Mouse (Mus musculus): ENCODE data around the gene Kcnip3. TPM values are rescaled to one million over a fixed set of nuclear protein-coding genes. Genes with fewer than 3 reads are reported as not detected.

Gene Kcnip3
- total and polyA plus RNA-seq, 3 experiments: 0.22 TPM; not detected in 2

- no peak for DNase-seq (ENCODE audit: low read depth, low spot score)
- no peak overlapping the region for H3K4me3 ChIP-seq (ENCODE audit: control insufficient read depth in 1 of 2, insufficient read depth in 1 of 2, low read depth in 2 of 2, low read length in 2 of 2)
- H3K79me2 ChIP-seq (ENCODE audit: control insufficient read depth, insufficient read depth, low read length, poor library complexity): no peaks in the 10 kb centered on the region
- H3K27me3 ChIP-seq (ENCODE audit: control insufficient read depth in 1 of 2, insufficient read depth in 2 of 2, low read length in 2 of 2): peaks cover 7 to 15% of the 10 kb centered on the region in 2 experiments
- H3K9ac ChIP-seq (ENCODE audit: control insufficient read depth, low read depth, low read length, poor library complexity, severe bottlenecking): no peak overlapping the region
- H3K4me1 ChIP-seq (ENCODE audit: control insufficient read depth in 1 of 2, insufficient read depth in 2 of 2, low read length in 2 of 2): no peaks in the 10 kb centered on the region
- no peaks in the 10 kb centered on the region for H3K9me3 ChIP-seq (replicated peaks; ENCODE audit: insufficient read depth, low read length)
- TF ChIP-seq TCF12 (IDR thresholded peaks at IDR 0.05; ENCODE audit: low read depth, low read length): no peak
- TF ChIP-seq USF1 (IDR thresholded peaks at IDR 0.05; ENCODE audit: low read depth, low read length): no peak
- no peak for TF ChIP-seq ZMIZ1 (IDR thresholded peaks at IDR 0.05; ENCODE audit: low read depth, low read length)
- TF ChIP-seq USF2 (IDR thresholded peaks at IDR 0.05; ENCODE audit: borderline replicate concordance in 1 of 2, insufficient read depth in 1 of 2, low read depth in 1 of 2, low read length in 2 of 2): no peak
- no peak for TF ChIP-seq MAX (IDR thresholded peaks at IDR 0.05; ENCODE audit: low read length)
- no peak for TF ChIP-seq TAL1 (IDR thresholded peaks at IDR 0.05; ENCODE audit: low read length)
- TF ChIP-seq ZKSCAN1 (IDR thresholded peaks at IDR 0.05; ENCODE audit: low read depth, low read length): no peak
- no peak for TF ChIP-seq EP300 (IDR thresholded peaks at IDR 0.05; ENCODE audit: low read depth in 1 of 2, low read length in 2 of 2)
- no peak for TF ChIP-seq HCFC1 (IDR thresholded peaks at IDR 0.05; ENCODE audit: low read depth, low read length)
- TF ChIP-seq ETS1 (IDR thresholded peaks at IDR 0.05; ENCODE audit: low read depth, low read length): no peak
- no peak for TF ChIP-seq SIN3A (IDR thresholded peaks at IDR 0.05; ENCODE audit: low read length)
- no peak for TF ChIP-seq KAT2A (conservative IDR thresholded peaks at IDR 0.05; ENCODE audit: low read depth, low read length)
- TF ChIP-seq MXI1 (IDR thresholded peaks at IDR 0.05; ENCODE audit: low read depth, low read length): no peak
- no peak for TF ChIP-seq CTCF (IDR thresholded peaks at IDR 0.05 in 2 of 3, conservative IDR thresholded peaks at IDR 0.05 in 1 of 3; ENCODE audit: control insufficient read depth in 1 of 3, insufficient read depth in 1 of 3, low read depth in 2 of 3, low read length in 3 of 3, poor library complexity in 1 of 3, severe bottlenecking in 1 of 3)
- TF ChIP-seq ELF1 (IDR thresholded peaks at IDR 0.05; ENCODE audit: low read depth, low read length): no peak
- H3K36me3 ChIP-seq (ENCODE audit: control insufficient read depth in 1 of 2, insufficient read depth in 2 of 2, low read length in 2 of 2): no peaks in the 10 kb centered on the region
- no peak overlapping the region for H3K27ac ChIP-seq (ENCODE audit: control insufficient read depth, low read depth, low read length)
Measured at GRCm38 (mm10) chr2:127517081-127517480, 4.8 kb downstream of the Kcnip3 start.

GRCm38 (mm10) chr2:127514380-127515124 lies 7.3 kb downstream of the Kcnip3 start:
- no peak overlapping the region for H3K4me3 ChIP-seq (ENCODE audit: control insufficient read depth in 1 of 2, insufficient read depth in 1 of 2, low read depth in 2 of 2, low read length in 2 of 2)
- no peaks in the 10 kb centered on the region for H3K9me3 ChIP-seq (replicated peaks; ENCODE audit: insufficient read depth, low read length)
- TF ChIP-seq CTCF (IDR thresholded peaks at IDR 0.05 in 2 of 3, conservative IDR thresholded peaks at IDR 0.05 in 1 of 3; ENCODE audit: control insufficient read depth in 1 of 3, insufficient read depth in 1 of 3, low read depth in 2 of 3, low read length in 3 of 3, poor library complexity in 1 of 3, severe bottlenecking in 1 of 3) (no peak), UBTF (IDR thresholded peaks at IDR 0.05; ENCODE audit: borderline replicate concordance, insufficient read depth, low read depth, low read length) (no peak), RCOR1 (IDR thresholded peaks at IDR 0.05; ENCODE audit: low read depth, low read length) (no peak), MXI1 (IDR thresholded peaks at IDR 0.05; ENCODE audit: low read depth, low read length) (no peak), CHD1 (IDR thresholded peaks at IDR 0.05; ENCODE audit: low read depth, low read length) (no peak), TCF12 (IDR thresholded peaks at IDR 0.05; ENCODE audit: low read depth, low read length) (no peak), MEF2A (IDR thresholded peaks at IDR 0.05; ENCODE audit: extremely low read depth, insufficient replicate concordance, low read depth, low read length, poor library complexity, severe bottlenecking) (no peak), E2F4 (IDR thresholded peaks at IDR 0.05; ENCODE audit: borderline replicate concordance, low read depth, low read length) (no peak), SIN3A (IDR thresholded peaks at IDR 0.05; ENCODE audit: low read length) (no peak), ZC3H11A (IDR thresholded peaks at IDR 0.05; ENCODE audit: low read depth, low read length) (no peak), ZNF384 (IDR thresholded peaks at IDR 0.05; ENCODE audit: low read depth, low read length) (no peak), NRF1 (IDR thresholded peaks at IDR 0.05; ENCODE audit: insufficient read depth, low read depth, low read length, poor library complexity, severe bottlenecking) (no peak)
- DNase-seq (ENCODE audit: low read depth, low spot score): no peak
- H3K4me1 ChIP-seq (ENCODE audit: control insufficient read depth in 1 of 2, insufficient read depth in 2 of 2, low read length in 2 of 2): no peaks in the 10 kb centered on the region
- no peaks in the 10 kb centered on the region for H3K79me2 ChIP-seq (ENCODE audit: control insufficient read depth, insufficient read depth, low read length, poor library complexity)
- no peaks in the 10 kb centered on the region for H3K36me3 ChIP-seq (ENCODE audit: control insufficient read depth in 1 of 2, insufficient read depth in 2 of 2, low read length in 2 of 2)
- H3K27ac ChIP-seq (ENCODE audit: control insufficient read depth, low read depth, low read length): no peak overlapping the region
- peaks cover 7 to 15% of the 10 kb centered on the region in 2 experiments for H3K27me3 ChIP-seq (ENCODE audit: control insufficient read depth in 1 of 2, insufficient read depth in 2 of 2, low read length in 2 of 2)
- no peak overlapping the region for H3K9ac ChIP-seq (ENCODE audit: control insufficient read depth, low read depth, low read length, poor library complexity, severe bottlenecking)

Measured in MEL (cell line).